Mouse (Mus musculus) C2C12 (cell line): ENCODE measurements at regions not wholly inside any gene's neighbourhood (a gene's known extent, or its start where the extent isn't known, plus 50 kb on each side); places are given as distances from the start of the nearest gene placed in this dataset.
"Not testable (repeated sequence)": the region's sequence is repeated elsewhere in the genome, so short reads cannot be mapped to it uniquely, and the experiment has no call there.

Experiments used
- H3K27me3 ChIP-seq: one replicate; pipeline ENCODE4 v1.6.1; 2011; ENCODE audit not compliant: control insufficient read depth, insufficient read depth, insufficient read length
- H3K36me3 ChIP-seq: one replicate; pipeline ENCODE4 v1.6.1; 2011; ENCODE audit not compliant: control insufficient read depth, insufficient read depth
- H3K4me3 ChIP-seq: one replicate; pipeline ENCODE4 v1.5.1; 2011; ENCODE audit warnings: mild to moderate bottlenecking, control low read depth; ENCODE audit not compliant: poor library complexity, insufficient read depth, severe bottlenecking
- H3K79me2 ChIP-seq: one replicate; pipeline ENCODE4 v1.6.1; 2011; ENCODE audit not compliant: control insufficient read depth, insufficient read depth
- H3K79me3 ChIP-seq: one replicate; pipeline ENCODE4 v1.6.1; 2011; ENCODE audit warnings: low read depth, control low read depth
- H3ac ChIP-seq: one replicate; pipeline ENCODE3; 2011; ENCODE audit warnings: low read depth; ENCODE audit not compliant: control insufficient read depth, insufficient read length
- CEBPB ChIP-seq: IDR thresholded peaks from one replicate; pipeline ENCODE4 v1.6.1; 2011; ENCODE audit warnings: low read depth, mild to moderate bottlenecking, control low read depth, moderate library complexity
- CTCF ChIP-seq: IDR thresholded peaks from one replicate; pipeline ENCODE4 v1.5.1; 2011; ENCODE audit not compliant: control insufficient read depth, insufficient read depth, insufficient read length
- FOSL1 ChIP-seq: IDR thresholded peaks from one replicate; pipeline ENCODE4 v1.8.0; 2011; ENCODE audit warnings: mild to moderate bottlenecking, low read length; ENCODE audit not compliant: poor library complexity, insufficient read depth, severe bottlenecking
- MAX ChIP-seq: IDR thresholded peaks from one replicate; pipeline ENCODE4 v1.6.1; 2011; ENCODE audit warnings: mild to moderate bottlenecking, control low read depth
- MYOD1 ChIP-seq: IDR thresholded peaks from one replicate; pipeline ENCODE4 v1.6.1; 2011; ENCODE audit warnings: low read depth; ENCODE audit not compliant: control insufficient read depth, insufficient read length
- MYOG ChIP-seq: IDR thresholded peaks from one replicate; pipeline ENCODE4 v1.6.1; 2011; ENCODE audit not compliant: control insufficient read depth, insufficient read length; ENCODE audit errors: extremely low read depth
- USF1 ChIP-seq: IDR thresholded peaks from one replicate; pipeline ENCODE4 v1.6.1; 2011; ENCODE audit warnings: low read depth, mild to moderate bottlenecking, control low read depth, moderate library complexity

DNA sequence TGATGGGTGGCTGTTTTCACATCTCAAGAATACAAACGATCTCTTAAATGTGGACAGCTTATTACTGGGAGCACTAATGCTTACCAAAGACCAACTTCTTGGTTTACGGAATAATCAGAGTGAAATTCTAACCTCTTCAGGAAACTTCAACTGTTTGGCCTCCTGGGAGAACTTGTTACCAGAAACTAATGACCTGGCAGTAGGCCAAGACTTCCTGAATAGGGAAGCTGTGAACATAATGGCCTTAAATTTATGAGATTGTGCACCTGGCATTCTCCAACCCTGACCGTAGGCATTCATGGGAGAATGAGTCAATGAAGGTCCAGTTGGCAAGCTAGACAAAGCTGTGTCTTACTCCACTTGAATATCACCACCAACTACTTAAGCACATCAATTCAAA, 160.8 kb upstream of the Fbxl4 start:
- Histone ChIP-seq H3K79me3 (no peaks in the 10 kb centered on the region), H3K27me3 (no peaks in the 10 kb centered on the region), H3K36me3 (no peaks in the 10 kb centered on the region), H3K79me2 (no peaks in the 10 kb centered on the region), H3K4me3 (no peak overlapping the region), H3ac (no peak overlapping the region)
- no peak for TF ChIP-seq CTCF
- no peak for TF ChIP-seq USF1
- TF ChIP-seq MYOG, result no peak
- TF ChIP-seq FOSL1, result no peak
- TF ChIP-seq MYOD1, result no peak
- TF ChIP-seq MAX, result no peak
- TF ChIP-seq CEBPB, result no peak

DNA sequence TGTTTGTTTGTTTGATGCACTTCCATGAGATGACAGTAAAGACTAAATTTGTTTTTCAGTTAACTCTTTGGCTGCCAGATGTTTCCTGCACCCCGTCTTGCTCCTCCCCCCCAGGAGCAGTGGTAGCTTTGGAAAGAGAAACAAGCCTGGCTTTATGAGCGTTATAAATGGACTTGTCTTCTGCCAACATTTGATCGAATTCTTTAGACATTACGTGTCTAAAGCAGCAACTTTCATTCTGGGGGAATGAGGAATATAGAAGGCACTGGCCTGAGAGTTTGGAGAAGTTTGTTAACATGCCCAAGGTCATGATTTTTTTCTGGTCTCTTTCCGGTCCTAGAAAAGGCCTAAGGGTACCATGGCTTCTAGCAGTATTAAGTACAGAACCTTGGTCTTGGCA, 148.8 kb upstream of the Fbxl4 start:
- Histone ChIP-seq H3ac (no peak overlapping the region), H3K79me3 (no peaks in the 10 kb centered on the region), H3K79me2 (no peaks in the 10 kb centered on the region), H3K4me3 (no peak overlapping the region), H3K27me3 (no peaks in the 10 kb centered on the region), H3K36me3 (no peaks in the 10 kb centered on the region)
- TF ChIP-seq MAX (no peak), USF1 (no peak), MYOG (no peak), MYOD1 (no peak), FOSL1 (no peak), CTCF (no peak), CEBPB (no peak)

DNA sequence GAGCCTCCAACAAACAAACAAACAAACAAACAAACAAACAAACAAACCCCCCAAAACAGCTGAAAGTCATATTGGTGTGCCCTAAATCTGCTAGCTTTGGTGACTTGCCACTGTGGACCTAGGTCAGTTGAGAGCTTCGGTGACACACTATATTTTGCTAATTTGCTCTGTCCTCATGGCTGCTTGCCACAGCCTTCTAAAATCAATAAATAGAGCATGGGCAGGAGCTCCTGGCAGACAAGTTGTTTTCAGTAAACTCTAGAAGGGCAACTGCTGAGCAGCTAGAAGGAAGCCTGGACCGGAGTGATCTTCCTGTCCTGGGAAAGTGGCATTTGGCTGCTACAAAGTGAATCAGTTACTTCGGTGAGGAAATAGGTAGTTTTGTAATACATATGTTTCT, 119.7 kb upstream of the Fbxl4 start:
- Histone ChIP-seq H3K79me2 (no peaks in the 10 kb centered on the region), H3K79me3 (no peaks in the 10 kb centered on the region), H3K4me3 (no peak overlapping the region), H3K36me3 (no peaks in the 10 kb centered on the region), H3K27me3 (no peaks in the 10 kb centered on the region), H3ac (no peak overlapping the region)
- TF ChIP-seq USF1, result no peak
- TF ChIP-seq FOSL1, result no peak
- no peak for TF ChIP-seq CTCF

DNA sequence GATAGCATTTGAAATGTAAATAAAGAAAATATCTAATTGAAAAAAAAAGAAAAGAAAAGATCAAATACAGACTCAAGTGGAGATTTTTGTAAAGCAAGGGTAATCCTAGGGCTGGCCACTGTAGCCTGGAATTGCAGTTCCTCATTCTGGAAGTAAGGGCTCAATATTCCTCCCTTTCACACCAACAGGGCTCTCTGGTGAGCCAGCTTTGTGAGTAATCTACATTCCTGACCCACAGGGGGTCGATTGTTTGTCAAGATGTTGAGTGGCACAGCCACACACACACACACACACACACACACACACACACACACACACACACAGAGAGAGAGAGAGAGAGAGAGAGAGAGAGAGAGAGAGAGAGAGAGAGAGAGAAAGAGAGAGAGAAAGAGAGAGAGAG, 107.1 kb upstream of the Fbxl4 start:
- H3K79me3 ChIP-seq, H3ac ChIP-seq, H3K36me3 ChIP-seq, H3K79me2 ChIP-seq, H3K4me3 ChIP-seq, H3K27me3 ChIP-seq: not testable (repeated sequence)

DNA sequence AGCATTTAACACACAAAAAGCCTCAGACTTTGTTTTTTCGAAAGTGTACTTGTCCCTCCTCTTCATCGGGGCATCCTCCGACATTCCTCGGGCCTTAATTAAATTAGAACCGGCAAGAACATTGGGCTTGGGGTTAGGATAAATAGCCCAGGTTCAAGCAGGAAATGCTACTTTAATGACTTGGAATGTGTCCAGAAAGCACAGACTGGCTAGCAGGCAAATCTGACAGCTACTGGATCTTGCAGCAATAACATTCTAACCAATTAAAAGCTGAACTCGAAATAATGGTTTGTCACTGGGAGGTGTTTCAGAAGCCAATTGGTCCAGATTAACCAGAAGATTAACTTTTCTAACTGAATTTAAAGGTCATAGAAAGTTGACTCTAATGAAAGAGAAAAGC, 93.4 kb upstream of the Fbxl4 start:
- no peak overlapping the region for H3ac ChIP-seq
- no peak for TF ChIP-seq CEBPB
- TF ChIP-seq MYOD1, result no peak
- TF ChIP-seq MAX, result no peak
- no peak for TF ChIP-seq CTCF
- no peak for TF ChIP-seq MYOG
- no peak for TF ChIP-seq FOSL1
- no peak for TF ChIP-seq USF1
- no peaks in the 10 kb centered on the region for H3K79me2 ChIP-seq
- H3K4me3 ChIP-seq, result no peak overlapping the region
- H3K79me3 ChIP-seq, result no peaks in the 10 kb centered on the region
- H3K27me3 ChIP-seq, result no peaks in the 10 kb centered on the region
- H3K36me3 ChIP-seq, result no peaks in the 10 kb centered on the region

DNA sequence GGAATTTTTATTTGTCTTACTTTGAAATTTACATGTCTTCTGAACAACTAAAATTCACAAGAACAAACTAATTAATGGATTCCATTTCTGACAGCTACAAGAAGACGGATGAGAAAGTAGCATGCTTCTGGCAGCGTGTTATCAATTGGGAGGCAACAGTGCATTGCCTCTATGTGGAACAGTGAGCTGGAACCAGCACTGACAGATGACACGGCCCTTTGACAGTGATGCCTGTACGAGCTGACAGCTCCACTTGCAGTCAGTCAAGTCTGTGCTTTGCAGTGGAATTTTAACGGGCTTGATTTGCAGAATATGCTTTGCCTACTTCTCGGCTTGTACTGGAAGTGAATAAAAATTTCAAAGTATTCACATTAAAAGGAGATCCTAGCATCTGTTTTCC, 88.3 kb upstream of the Fbxl4 start:
- no peak for TF ChIP-seq MYOD1
- TF ChIP-seq MYOG, result no peak
- no peak for TF ChIP-seq CEBPB
- no peak for TF ChIP-seq MAX
- no peak for TF ChIP-seq CTCF
- no peak for TF ChIP-seq FOSL1
- TF ChIP-seq USF1, result no peak

DNA sequence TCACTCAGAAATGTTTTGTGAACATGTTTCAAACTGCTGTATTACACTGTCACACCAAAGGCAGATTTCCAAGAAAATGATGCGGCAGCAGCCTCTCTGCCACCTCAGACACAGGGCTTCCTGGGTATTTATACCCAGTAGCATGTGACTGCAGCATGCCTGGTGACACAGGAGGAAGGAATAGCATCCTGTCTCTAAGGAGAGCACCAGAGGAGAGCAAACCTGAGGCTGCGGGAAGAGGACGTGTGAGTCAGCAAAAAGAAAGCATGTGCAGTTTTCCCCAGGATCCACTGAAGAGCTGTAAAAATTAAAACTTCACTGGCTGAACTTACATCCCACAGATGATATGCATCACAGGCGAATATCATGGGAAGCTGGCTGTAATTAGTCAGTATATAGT, 83.2 kb upstream of the Fbxl4 start:
- TF ChIP-seq FOSL1, result no peak
- TF ChIP-seq USF1, result no peak
- no peak for TF ChIP-seq MAX
- no peak for TF ChIP-seq MYOG
- TF ChIP-seq MYOD1, result no peak
- TF ChIP-seq CEBPB, result no peak
- TF ChIP-seq CTCF, result no peak
- Histone ChIP-seq H3K36me3 (no peaks in the 10 kb centered on the region), H3K27me3 (no peaks in the 10 kb centered on the region), H3K79me3 (no peaks in the 10 kb centered on the region), H3ac (no peak overlapping the region), H3K79me2 (no peaks in the 10 kb centered on the region), H3K4me3 (no peak overlapping the region)

More for the DNA sequence above, 88.3 kb upstream of the Fbxl4 start:
- H3K27me3 ChIP-seq, result no peaks in the 10 kb centered on the region
- H3K79me2 ChIP-seq, result no peaks in the 10 kb centered on the region
- H3K79me3 ChIP-seq, result no peaks in the 10 kb centered on the region
- no peak overlapping the region for H3ac ChIP-seq
- H3K36me3 ChIP-seq, result no peaks in the 10 kb centered on the region
- H3K4me3 ChIP-seq, result no peak overlapping the region
